Mouse (Mus musculus) c-Kit-negative CD71-positive TER-119-positive erythroid progenitor cells, embryonic 14.5 days (primary cell): Measurements from ENCODE around the gene Bbs9.
"Not testable (repeated sequence)": the region's sequence is repeated elsewhere in the genome, so short reads cannot be mapped to it uniquely, and the experiment has no call there.

Experiments
- DNase-seq: peaks from one replicate; pipeline ENCODE4 v3.0.0-alpha.2; 2013; ENCODE audit warnings: low read depth, low spot score

Bbs9 gene

DNA sequence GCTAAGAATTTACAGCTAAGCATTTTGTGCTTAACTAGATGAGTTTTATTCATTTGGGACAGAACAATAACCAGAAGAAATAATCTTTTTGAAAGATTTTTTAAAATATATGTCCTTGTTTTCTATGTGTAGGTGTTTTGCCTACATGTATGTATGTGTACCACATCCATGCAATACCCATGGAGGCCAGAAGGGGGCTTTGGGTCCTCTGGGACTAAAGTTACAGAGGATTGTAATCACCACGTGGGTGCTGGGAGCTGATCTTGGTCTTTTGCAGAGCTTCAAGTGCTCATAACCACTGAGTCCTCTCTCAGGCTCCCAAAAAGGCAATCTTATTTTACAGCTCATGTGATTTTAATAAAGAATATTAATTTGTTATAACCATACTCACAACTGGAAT, 371.3 kb downstream of the Bbs9 start:
- peak; percentile 8 for DNase-seq

DNA sequence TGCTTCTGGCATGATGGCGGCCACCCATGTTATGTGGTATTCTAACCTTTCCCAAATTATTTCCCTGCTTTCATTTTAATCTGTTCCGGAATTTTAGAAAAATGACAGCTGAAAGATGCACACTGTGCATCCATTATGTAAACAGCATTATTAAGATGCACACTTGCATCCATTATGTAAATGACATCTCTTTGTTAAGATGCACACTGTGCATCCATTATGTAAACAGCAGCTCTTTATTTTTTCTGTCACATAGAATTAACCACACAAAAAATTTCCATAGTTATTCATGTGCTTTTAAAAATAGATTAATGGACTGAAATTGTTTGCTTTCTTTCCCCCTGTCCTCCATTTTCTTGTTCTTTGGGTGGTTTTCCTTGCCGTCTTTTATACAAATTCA, 373.3 kb downstream of the Bbs9 start:
- no peak for DNase-seq

DNA sequence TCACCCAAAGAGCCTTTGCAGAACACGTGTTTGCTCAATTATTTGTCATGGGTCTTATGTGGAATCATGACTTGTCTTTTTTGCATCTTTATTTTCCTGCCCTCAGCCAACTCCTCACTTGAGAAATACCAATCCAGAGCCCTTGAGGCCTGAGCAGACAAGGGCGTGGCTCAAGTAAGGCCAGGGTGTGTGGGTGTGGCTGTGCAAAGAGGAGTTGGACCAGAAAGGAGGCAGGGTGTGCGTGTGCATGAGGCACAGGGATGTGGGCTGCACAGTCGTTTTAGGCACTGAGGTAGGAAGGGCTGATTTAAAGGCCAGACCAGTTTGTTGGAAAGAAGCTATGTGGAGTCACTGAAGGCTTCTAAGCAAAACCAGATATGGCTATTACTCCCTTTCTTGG, 373.7 kb downstream of the Bbs9 start:
- no peak for DNase-seq

DNA sequence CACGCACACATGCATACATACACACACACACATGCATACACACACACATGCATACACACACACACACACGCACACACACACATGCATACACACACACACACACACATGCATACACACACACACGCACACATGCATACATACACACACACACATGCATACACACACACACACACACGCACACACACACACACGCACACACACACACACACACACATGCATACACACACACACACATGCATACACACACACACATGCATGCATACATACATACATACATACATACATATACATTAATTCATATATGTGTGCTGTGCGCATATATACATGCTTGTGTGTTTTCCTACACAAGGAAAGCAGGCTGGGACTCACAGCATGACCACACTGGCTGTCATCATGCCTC, 393.6 kb downstream of the Bbs9 start:
- not testable (repeated sequence) for DNase-seq

DNA sequence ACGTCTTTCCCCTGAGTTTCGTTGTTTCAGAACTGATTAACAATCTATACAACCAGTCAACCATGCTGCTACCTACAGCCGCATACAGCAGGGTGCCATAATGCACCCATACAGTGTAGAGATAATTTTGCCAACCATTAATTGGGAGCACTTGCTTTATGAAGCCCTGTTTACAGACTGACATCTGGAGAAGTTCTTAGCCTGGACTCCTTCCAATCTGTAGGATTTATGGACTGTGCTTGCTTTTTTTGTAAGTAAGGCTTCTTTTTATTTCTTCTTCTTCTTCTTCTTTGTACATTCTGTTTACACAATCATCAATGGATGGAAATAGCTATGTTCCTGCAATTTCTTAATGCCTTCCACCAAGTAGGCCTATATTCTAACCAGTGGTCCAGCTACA, 395.1 kb downstream of the Bbs9 start:
- DNase-seq: no peak

DNA sequence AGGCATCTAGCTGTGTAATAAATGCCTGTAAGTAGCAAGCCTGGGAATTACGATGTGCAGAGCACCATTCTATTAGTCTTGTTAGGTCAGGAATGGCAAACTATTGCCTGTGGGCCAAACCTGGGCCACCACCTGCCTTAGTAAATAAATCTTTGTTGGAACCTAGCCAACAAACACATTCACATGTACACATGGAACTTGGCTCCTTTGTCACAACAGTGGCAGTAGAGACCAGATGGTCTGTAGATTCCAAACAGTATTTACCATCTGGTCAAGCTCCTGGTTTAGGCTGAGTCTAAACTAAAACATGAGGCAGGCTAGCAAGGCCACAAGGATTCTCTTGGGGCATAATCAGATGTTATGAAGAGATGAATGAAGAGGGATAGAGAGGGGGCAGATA, 399.7 kb downstream of the Bbs9 start:
- no peak for DNase-seq

DNA sequence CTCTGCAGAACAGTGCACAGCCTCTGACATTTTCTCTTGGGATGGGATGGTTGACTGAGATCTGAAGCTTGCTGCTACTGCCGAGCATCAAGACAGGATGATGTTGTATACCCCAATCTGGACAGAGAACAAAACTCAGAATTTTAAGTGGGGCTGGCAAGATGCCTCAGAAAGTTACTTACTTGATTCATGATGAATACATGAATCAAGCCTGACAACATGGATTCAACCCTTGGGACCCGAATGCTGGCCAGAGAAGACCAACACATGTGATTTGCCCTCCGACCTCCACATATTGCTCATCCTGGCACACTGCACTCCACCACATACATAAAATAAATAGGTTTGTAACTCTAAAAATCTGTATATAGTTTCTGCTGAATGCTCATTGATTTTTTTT, 403.8 kb downstream of the Bbs9 start:
- no peak for DNase-seq

DNA sequence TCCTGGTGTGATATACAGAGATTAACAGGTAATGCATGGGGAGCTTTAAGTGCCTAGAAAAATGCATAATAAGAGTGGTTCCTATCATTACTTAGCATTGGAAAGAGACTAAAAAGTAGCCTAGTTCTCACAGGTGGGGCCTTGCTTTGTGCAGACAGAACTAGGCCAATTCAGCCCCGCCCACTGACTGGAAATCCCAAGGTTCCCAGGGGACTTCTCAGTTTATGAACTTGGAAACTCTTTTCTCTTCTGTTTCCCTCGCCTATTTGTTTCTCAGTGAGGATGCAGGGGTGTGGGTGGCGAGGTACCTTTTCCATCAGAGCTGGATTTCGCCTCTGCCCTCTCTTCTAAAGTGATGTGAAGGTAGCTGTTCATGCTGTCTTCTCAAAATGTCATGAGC, 410.8 kb downstream of the Bbs9 start:
- DNase-seq: no peak

DNA sequence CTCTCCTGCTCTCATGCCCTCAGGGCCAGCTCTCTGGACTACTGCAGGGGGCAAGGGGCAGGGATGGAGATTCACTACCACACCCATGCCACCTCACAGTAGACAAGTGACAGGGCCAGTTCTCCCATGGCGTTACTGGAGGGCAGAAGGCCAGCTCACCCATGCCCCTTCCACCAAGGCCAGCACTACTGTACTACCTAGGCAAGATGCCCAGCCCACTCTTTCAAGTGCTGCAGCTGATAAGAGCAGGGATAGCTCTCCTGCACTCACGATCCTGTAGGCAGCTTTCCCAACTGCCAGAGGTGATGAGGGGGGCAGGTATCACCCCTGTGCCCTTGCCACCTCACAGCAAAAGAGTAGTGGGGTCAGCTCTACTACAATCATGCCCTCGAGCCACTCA, 429.9 kb downstream of the Bbs9 start:
- no peak for DNase-seq

DNA sequence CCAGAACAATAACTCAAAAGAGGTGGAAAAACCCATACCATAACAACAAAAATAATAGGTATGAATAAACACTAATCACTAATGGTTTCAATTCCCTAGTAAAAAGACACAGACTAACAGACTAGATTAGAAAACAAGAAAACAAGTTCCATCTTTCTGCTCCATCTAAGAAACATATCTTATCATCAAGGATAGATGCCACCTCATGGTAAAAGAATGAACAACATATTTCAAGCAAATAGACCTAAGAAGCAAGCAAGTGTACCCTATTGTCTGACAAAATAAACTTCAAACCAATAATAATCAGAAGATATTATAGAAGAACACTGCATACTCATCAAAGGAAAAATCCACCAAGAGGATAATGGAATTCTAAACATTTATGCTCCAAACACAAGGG, 441.3 kb downstream of the Bbs9 start:
- DNase-seq: no peak

DNA sequence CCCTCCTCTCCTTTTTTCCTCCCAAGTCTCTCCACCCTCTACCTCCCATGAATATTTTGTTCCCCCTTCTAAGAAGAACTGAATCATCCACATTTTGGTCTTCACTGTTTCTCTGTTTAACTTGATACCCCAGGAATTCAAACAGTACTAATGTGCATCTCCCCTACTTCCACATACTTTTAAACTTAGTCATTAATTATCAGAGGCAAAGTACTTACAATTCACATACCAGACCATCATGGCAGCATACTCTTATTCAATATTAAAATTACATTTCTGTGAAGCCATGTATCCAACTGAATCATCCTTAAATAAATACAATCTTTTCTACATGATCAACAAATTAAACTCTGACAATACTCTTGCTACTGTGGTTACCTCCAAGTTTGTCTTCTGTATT, 460.1 kb downstream of the Bbs9 start:
- DNase-seq: no peak
